Mouse (Mus musculus): Measurements from ENCODE around the gene Tab2.

The Tab2 gene

DNA sequence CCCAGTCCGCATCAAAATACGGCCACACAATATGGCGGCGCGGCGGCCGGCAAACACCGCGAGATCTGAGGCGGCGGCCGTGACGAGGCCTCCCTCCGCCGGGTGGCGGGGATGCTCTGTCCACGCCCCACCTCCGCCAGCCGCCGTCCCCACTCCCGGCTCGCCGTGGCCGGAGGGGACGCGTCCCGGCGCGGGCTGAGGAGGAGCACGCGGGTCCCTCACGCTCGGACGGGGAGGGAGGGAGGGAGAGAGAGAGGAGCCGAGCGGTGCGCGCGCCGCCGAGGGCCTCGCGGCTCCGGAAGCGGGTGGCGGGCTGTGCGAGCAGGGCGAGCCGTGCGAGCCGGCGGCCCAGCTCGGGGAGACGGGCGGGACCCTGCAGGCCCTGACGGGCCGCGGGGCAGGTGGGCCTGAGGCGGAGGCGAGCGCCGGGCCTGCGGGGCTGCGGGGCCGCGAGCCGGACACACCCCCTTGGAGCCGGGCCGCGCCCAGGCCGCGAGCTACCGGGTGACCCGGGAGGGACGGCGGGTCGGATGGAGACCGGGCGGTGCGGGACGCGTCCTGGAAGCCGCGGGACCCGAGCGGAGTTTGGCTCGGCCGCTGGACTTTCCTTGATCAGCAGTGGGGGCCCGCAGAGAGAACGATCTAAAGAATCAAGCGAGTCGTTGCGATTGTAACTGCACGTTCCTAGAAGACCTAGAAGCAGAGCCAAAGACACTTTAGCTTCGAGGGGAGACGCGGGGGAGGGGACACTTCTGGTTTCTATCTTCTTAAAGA is at the start of gene Tab2:
Gene Tab2, minus strand, starts transcription at position 3 of the 774 bp plus-strand sequence.
- DNase-seq (ENCODE audit: low spot score): peak; percentile 82

DNA sequence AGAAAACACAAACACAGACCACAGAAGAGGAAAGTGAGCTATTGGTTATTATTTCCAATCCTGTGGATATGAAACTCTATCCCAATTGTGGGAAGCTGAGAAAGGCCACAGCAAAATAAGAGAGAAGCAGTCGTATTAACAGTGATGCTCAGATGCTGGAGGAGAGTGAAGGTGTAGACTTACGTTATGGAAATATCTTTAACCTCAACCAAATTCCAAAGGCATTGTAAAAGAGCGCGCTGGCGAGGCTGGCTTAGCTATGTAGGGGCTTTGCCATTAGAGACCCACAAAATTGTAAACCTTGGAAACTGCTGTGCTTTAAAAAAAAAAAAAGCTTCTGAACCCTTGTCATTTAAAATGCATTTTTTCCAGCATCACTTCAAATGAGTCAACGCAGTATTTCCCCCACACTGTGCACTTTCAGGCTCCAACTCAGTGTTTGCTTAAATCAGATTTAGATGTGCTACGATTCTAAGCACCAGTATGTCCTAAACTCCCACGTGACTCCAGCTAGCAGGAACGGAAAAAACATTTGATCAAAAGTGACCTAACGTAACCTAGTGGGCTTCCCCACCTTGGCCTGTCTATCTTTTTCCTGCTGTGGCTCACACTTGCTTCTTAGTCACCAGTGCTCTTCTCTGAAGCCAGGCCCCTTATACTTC is 36.4 kb upstream of the Tab2 start:
- DNase-seq (ENCODE audit: low spot score): no peak

DNA sequence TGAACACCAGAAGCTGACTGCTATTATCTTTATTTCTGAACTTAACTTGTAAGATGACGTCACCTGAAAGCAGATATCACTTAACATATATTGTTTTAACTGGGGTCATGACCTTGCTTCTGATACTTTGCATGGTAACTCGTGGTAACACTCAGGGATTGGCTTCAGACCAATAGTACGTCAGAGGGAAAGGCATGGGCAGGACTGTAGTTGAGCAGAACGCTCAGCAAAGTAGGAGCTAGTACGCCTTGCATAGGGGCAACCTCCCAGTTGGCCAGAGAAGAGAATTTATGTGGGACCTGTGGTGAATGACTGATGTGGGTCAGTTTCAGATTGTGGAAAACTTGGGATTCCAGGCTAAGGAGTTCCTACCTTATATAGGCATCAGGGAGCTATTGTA is 35.6 kb upstream of the Tab2 start:
- DNase-seq (ENCODE audit: low spot score): no peak

- DNase-seq (ENCODE audit: low spot score): no peak
Measured at GRCm38 (mm10) chr10:7987521-7987920, 31.5 kb upstream of the Tab2 start.

GRCm38 (mm10) chr10:7976462-7976861 is 20.4 kb upstream of the Tab2 start:
- no peak for DNase-seq (ENCODE audit: low spot score)

DNA sequence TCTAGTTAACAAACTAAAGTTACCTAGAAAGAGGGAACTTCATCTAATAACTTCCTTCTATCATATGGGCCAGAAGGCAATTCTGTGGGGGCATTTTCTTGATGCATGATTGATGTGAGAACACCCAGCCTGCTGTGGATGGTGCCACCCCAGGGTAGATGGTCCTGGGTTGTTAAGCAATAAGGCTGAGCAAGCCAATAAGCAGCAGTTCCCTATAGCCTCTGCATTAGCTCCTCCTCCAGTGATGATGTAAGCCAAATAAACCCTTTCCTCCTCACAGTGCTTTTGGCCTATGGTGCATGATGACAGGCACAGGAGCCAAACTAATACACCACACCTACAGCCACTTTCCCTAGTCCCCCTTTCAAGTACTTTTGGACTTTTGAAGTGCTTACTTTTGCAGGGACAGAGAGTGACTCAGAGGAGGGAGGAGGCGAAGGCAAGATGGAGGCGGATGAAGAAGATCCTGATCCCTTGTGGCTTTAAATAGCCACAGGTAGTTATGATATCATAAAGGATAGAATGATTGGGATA is 12.8 kb upstream of the Tab2 start:
- no peak for DNase-seq (ENCODE audit: low spot score)

- no peak for DNase-seq (ENCODE audit: low spot score)
Measured at GRCm38 (mm10) chr10:7967096-7967495, 11.1 kb upstream of the Tab2 start.

- no peak for DNase-seq (ENCODE audit: low spot score)
Measured at GRCm38 (mm10) chr10:7959073-7959472, 3.0 kb upstream of the Tab2 start.

DNA sequence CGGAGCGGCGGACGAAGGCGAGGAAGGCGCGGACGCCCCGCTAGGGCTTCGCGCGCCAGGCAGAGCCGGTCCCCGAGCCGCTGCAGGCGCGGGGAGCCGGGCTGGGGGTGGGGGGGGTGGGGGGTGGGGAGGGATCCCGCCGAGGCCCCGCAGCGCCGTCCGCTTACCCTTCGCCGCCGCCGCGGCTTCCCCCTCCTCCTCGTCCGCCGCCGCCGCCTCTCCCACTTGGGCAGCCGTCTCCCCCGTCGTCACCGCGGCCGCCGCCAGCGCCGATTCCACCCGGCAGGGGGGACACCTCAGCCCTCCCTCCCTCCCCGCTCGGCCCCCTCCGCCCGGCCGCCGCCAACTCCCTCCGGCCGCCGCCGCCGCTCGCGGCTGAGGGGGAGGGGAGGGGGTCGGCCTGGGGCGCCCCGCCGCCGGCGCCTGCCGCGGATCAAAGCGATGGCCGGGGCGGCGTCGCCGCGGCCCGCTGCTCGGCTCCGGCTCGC is 352 bp downstream of the Tab2 start:
- no peak for DNase-seq (ENCODE audit: low spot score)

- DNase-seq (ENCODE audit: low spot score): no peak
Measured at GRCm38 (mm10) chr10:7954989-7955633, 919 bp downstream of the Tab2 start.

DNA sequence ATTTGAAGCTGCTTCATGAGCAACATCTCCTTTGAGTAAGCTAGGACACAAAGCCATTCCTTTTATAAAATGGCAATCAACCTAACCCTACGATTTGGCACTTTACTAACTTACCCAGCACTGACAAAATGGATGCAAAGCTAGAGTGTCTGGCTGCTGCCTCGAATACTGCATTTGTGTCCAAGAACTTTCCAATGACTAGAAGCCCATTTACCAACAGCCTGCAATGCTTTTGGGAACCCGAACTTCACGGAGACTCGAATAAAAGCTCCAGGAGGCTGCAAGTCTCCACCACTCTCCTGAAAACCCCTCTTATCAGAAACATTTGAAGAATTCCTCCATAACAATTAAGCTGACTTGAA is 1.4 kb downstream of the Tab2 start:
- DNase-seq (ENCODE audit: low spot score): no peak

GRCm38 (mm10) chr10:7943006-7943405 is 13.0 kb downstream of the Tab2 start:
- no peak for DNase-seq (ENCODE audit: low spot score)

- DNase-seq (ENCODE audit: low spot score): no peak
Measured at GRCm38 (mm10) chr10:7936556-7937192, 19.4 kb downstream of the Tab2 start.

DNA sequence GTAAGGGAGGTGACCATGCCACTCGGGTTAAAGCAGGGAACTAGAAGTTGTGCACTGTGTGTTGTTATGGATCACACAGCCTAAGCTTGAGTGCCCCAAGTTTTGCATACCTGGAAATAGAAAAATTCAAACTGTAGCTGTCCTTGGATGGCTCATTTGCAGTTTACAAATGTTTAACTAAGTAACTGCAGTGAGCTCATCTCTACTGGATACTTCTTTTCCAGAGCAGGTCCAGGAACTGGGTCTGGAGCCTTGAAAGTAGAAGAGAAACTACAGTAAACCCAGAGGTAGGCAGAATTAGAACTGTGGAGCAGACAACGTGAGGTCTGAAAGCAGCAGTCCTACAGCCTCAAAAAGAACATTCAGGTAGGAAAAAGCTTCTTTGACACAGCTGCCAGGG is 23.1 kb downstream of the Tab2 start:
- no peak for DNase-seq (ENCODE audit: low spot score)

DNA sequence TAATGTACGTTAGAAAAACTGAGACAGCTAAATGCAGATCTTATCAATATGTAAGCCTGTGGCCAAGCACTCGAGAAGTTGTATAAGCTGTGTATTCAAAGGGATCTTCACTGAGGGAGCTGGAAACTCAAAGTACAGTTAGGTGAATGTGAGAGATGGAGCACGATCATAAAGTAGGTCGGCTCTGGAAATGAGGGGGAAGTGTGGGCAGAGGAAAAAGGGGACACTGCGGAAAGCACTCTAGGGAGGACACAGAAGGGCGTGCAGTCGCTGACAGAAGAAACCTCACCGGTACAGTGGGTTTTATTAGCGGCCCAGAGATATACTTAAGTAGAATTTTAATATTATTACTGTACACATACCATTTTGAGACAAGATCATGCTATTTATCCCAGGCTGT is 27.0 kb downstream of the Tab2 start:
- DNase-seq (ENCODE audit: low spot score): no peak

DNA sequence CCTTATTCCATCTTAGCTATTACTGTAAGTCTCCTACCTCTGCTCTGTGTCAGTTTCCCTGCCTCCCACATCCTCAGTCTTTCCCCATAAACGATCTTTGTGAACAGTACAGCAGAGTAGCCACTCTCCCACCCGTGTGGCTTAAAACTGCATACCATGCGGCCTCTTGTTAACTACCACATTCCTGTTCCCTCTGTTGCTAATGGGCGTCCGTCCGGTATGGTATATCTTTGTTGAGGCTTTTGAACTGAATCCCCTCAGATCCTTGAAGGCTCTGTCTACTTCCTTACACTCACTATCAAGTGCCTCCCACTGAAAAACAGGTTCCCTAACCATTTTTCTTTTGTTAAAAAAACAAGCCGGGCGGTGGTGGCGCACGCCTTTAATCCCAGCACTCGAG is 30.5 kb downstream of the Tab2 start:
- no peak for DNase-seq (ENCODE audit: low spot score)

GRCm38 (mm10) chr10:7923433-7923832 is 32.6 kb downstream of the Tab2 start:
- DNase-seq (ENCODE audit: low spot score): no peak

DNA sequence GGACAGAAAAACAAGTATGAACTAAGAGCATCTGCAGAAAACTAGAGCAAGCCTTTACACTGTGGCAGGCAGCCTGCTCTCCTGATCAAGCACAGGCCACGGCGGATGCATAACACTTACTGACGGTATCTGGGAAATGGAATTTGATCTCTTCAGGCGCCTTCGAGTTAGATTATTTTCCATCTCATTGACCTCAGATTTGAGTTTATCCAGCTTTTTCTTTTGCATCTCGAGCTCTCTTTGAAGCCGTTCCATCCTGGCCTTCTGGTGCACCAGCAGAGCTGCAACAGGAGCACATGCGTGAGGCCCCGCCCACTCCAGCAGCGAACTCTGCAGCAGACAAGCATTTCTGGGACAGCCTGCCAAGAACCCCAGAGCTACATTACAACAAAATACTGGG is 44.8 kb downstream of the Tab2 start:
- DNase-seq (ENCODE audit: low spot score): no peak

DNA sequence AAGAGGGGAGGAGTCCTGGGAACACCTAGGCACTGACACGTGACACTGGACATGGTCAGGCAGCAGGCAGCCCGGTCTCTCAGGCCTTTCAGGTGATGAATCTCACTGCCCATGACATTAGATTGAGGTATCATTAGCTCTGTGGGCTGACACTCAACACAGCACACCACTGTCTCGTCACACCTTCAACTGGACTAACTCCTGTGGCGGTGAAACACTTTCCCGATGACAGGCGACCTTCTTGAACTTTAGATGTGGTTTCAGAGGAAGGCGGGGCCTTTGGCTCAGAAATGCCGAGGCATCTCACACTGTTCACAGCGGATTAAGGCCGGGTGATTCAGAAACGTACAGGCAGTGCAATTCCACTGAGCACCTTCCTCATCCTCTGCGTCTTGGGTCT is 48.9 kb downstream of the Tab2 start:
- no peak for DNase-seq (ENCODE audit: low spot score)

DNA sequence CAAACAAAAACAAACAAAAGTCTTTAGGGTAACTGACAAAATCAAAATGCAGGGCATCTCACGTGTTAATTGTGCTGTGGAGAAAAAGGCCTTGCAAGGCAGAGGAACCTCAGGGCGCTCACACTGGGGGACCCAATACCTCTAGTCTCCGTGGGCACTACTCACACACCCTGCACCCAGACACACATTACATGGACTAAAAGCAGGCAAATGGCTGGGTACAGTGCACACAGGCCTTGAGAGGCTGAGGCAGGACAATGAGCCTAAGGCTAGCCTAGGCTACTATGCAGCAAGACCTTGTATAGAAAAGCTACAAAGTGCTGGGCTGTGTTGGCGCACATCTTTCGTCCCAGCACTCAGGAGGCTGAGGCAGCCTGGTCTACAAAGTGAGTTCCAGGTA is 51.9 kb downstream of the Tab2 start:
- no peak for DNase-seq (ENCODE audit: low spot score)

- DNase-seq (ENCODE audit: low spot score): no peak
Measured at GRCm38 (mm10) chr10:7900719-7901627, 55.1 kb downstream of the Tab2 start.

All from urinary bladder, postnatal 10 days (tissue).